Mouse (Mus musculus): ENCODE measurements around the gene Mei1. TPM values are rescaled to one million over a fixed set of nuclear protein-coding genes. Genes with fewer than 3 reads are reported as not detected.
A peak's percentile ranks its signal among the peaks of the same experiment; 100 is the strongest.

Gene Mei1
- under 1 TPM; 0.17 to 0.30 TPM for total RNA-seq (2021)

- DNase-seq, result no peak
Observed at GRCm38 (mm10) chr15:82069898-82070297, at the start of gene Mei1. TSS of gene Mei1 (plus strand) at chr15:82069996.

- no peak for DNase-seq
Observed at GRCm38 (mm10) chr15:82022535-82023088, 47.2 kb upstream of the Mei1 start.

- DNase-seq, result no peak
Observed at GRCm38 (mm10) chr15:82023965-82024635, 45.7 kb upstream of the Mei1 start.

- no peak for DNase-seq
Observed at GRCm38 (mm10) chr15:82027276-82027675, 42.5 kb upstream of the Mei1 start.

GRCm38 (mm10) chr15:82027726-82028125, 42.1 kb upstream of the Mei1 start:
- DNase-seq, result no peak

GRCm38 (mm10) chr15:82032386-82032785, 37.4 kb upstream of the Mei1 start:
- no peak for DNase-seq

- no peak for DNase-seq
Observed at GRCm38 (mm10) chr15:82033762-82034161, 36.0 kb upstream of the Mei1 start, which contains the start of gene Desi1. TSS of gene Desi1 (minus strand) at chr15:82033862.

GRCm38 (mm10) chr15:82035904-82036689, 33.7 kb upstream of the Mei1 start:
- no peak for DNase-seq

GRCm38 (mm10) chr15:82040650-82041049, 29.1 kb upstream of the Mei1 start:
- no peak for DNase-seq

GRCm38 (mm10) chr15:82044166-82044784, 25.5 kb upstream of the Mei1 start:
- no peak for DNase-seq

- no peak for DNase-seq
Observed at GRCm38 (mm10) chr15:82046246-82046891, 23.4 kb upstream of the Mei1 start.

GRCm38 (mm10) chr15:82047080-82047883, 22.5 kb upstream of the Mei1 start, which contains the start of gene Snu13:
TSS of gene Snu13 (minus strand) at chr15:82047598.
- peak; percentile 92 for DNase-seq

- DNase-seq, result no peak
Observed at GRCm38 (mm10) chr15:82052544-82052943, 17.3 kb upstream of the Mei1 start.

GRCm38 (mm10) chr15:82058719-82059201, 11.0 kb upstream of the Mei1 start, which contains the start of gene 4930407I10Rik:
TSS of gene 4930407I10Rik (plus strand) at chr15:82059151.
- no peak for DNase-seq

GRCm38 (mm10) chr15:82063909-82064308, 5.9 kb upstream of the Mei1 start:
- no peak for DNase-seq

- DNase-seq, result peak; percentile 56 to 66
Observed at GRCm38 (mm10) chr15:82065511-82065910, 4.3 kb upstream of the Mei1 start.

GRCm38 (mm10) chr15:82071816-82072469, 2.1 kb downstream of the Mei1 start:
- no peak for DNase-seq

- DNase-seq, result no peak
Observed at GRCm38 (mm10) chr15:82073490-82073889, 3.7 kb downstream of the Mei1 start.

GRCm38 (mm10) chr15:82079883-82080282, 10.1 kb downstream of the Mei1 start:
- DNase-seq, result no peak

- peak; percentile 50 to 62 for DNase-seq
Observed at GRCm38 (mm10) chr15:82081161-82081560, 11.4 kb downstream of the Mei1 start.

GRCm38 (mm10) chr15:82085606-82086005, 15.8 kb downstream of the Mei1 start:
- no peak for DNase-seq
